Mouse (Mus musculus): ENCODE data around the gene Spast.

DNA sequence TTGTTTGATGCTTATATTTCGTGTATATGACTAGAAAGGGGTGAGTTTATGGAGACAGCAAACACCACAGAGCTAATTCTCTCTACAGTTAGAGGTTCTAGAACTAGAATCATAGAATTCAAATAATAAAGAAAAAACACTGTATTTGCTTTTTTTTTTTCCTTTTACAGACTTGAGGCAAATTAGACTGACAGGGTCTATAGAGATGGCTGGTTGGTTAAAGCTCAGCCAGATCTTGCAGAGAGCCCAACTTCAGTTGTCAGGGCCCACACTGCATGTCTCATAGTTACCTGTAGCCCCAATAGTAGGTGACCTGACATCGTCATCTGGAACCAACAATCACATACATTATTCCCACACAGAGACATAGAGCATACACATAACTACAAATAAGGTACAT lies 14.9 kb upstream of the Spast start, which contains the start of gene Dpy30:
- no peak for TF ChIP-seq CTCF (IDR thresholded peaks at IDR 0.05; ENCODE audit: control insufficient read depth, insufficient read depth, low read length)
- no peak for TF ChIP-seq POLR2A (IDR thresholded peaks at IDR 0.05; ENCODE audit: borderline replicate concordance, control insufficient read depth, low read depth, low read length)
